Mouse (Mus musculus) large intestine, adult 2 months (tissue): Measurements from ENCODE around the gene Hmgcl. TPM values are rescaled to one million over a fixed set of nuclear protein-coding genes. Genes with fewer than 3 reads are reported as not detected.

Experiments used
- polyA plus RNA-seq: library from polyadenylated mRNA; depleted of rRNA; stranded (reverse); fragments of >200 nt; gene quantifications from 2 replicates; pipeline ENCODE4 v1.2.3, GENCODE M21; 2012; rRNA removed

The Hmgcl gene
- polyA plus RNA-seq, 1 experiment: 68.5 TPM

Other genes with a start within 250 kb of the Hmgcl start
- gene Il22ra1, start 218.3 kb upstream of the Hmgcl start, polyA plus RNA-seq: 32.7 and 106 TPM in 2 replicates
- 1.1 and 1.3 TPM in 2 replicates for gene Myom3, start 186.7 kb upstream of the Hmgcl start, polyA plus RNA-seq
- 35.9 and 51.4 TPM in 2 replicates for gene Srsf10, start 90.7 kb upstream of the Hmgcl start, polyA plus RNA-seq
- gene Pnrc2, start 72.6 kb upstream of the Hmgcl start, polyA plus RNA-seq: 23.5 and 29.1 TPM in 2 replicates
- gene Cnr2, start 51.1 kb upstream of the Hmgcl start, polyA plus RNA-seq: 1.5 and 2.2 TPM in 2 replicates
- gene Fuca1, start 25.7 kb upstream of the Hmgcl start, polyA plus RNA-seq: 145 and 165 TPM in 2 replicates
- gene Gale, start 17.3 kb downstream of the Hmgcl start, polyA plus RNA-seq: 276 and 295 TPM in 2 replicates
- 123 and 127 TPM in 2 replicates for gene Lypla2, start 26.2 kb downstream of the Hmgcl start, polyA plus RNA-seq
- 32.6 and 35.3 TPM in 2 replicates for gene Pithd1, start 40.8 kb downstream of the Hmgcl start, polyA plus RNA-seq
- 11.4 and 12.3 TPM in 2 replicates for gene Eloa, start 75.3 kb downstream of the Hmgcl start, polyA plus RNA-seq
- gene Rpl11, start 107.0 kb downstream of the Hmgcl start, polyA plus RNA-seq: 386 and 417 TPM in 2 replicates
- gene Id3, start 197.0 kb downstream of the Hmgcl start, polyA plus RNA-seq: 242 and 265 TPM in 2 replicates
- gene E2f2, start 225.9 kb downstream of the Hmgcl start, polyA plus RNA-seq: 15.9 and 21.0 TPM in 2 replicates